Mouse (Mus musculus): ENCODE data around the gene Ncln. TPM values are rescaled to one million over a fixed set of nuclear protein-coding genes. Genes with fewer than 3 reads are reported as not detected.
A peak's percentile ranks its signal among the peaks of the same experiment; 100 is the strongest.

Gene Ncln
- polyA plus RNA-seq, 1 experiment from 2014 or later, result 64.7 TPM

DNA sequence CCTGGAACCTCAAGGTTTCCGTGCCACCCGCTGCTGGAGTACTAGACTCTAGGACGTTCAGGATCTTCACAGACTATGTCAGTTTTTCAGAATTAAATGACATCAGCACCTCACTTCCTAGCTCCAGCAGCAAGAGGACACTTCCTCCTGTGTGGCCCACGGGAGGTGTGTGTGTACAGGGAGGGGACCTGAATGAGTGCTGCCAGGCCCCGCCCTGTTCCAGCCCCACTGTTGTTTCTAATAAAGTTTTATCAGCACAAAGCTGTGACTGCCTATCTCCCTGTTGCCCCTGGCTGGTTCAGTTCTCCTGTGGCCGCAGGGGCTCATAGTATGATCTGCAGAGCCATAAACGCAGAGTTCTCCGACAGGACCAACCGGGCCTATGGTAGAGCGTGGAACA, 21.7 kb downstream of the Ncln start:
- 80% methylated on average over 10 of the region's 10 CpGs for WGBS
- no peak overlapping the region for H3K27ac ChIP-seq (replicated peaks; ENCODE audit: low read depth, low read length)
- no peak for ATAC-seq (ENCODE audit: low read depth)

DNA sequence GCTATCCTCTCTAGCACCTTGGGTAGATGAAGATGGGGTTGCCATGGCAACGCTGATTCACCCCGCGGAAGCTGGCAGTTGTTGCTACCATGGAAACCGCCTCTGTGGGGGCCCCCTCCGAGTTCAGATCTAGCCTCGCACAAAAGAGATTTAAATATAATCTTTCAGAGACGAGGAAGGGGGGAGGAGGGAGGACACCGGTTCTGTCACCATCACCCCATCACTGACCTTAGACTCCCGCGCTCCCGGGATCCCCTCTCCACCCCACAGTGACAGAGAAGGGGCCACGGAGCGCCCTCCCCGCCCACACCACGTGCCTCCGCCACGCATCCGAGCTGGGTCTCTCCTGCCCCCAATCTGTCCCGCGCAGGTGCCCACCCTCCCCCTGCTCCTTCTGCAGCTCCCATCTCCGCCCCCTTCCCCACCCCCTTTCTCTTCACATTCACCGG, 23.2 kb downstream of the Ncln start:
- Histone ChIP-seq H3K27ac (replicated peaks; ENCODE audit: low read depth, low read length) (no peak overlapping the region), H3K4me1 (ENCODE audit: control insufficient read depth, insufficient read depth, low read length) (no peaks in the 10 kb centered on the region), H3K9ac (ENCODE audit: low read depth, low read length) (no peak overlapping the region), H3K36me3 (ENCODE audit: control insufficient read depth, insufficient read depth, low read length) (no peaks in the 10 kb centered on the region), H3K4me2 (ENCODE audit: low read depth, low read length) (peak overlapping the region; percentile 26; the same call in 1 of the 2 replicates), H3K4me3 (ENCODE audit: low read depth, low read length) (0 out of 2 replicates have a peak overlapping the region, but pooled peaks have one; percentile 8), H3K9me3 (ENCODE audit: control insufficient read depth, low read length) (no peaks in the 10 kb centered on the region), H3K27me3 (replicated peaks; ENCODE audit: control insufficient read depth, insufficient read depth, low read length) (peaks cover 39% of the 10 kb centered on the region)
- under 1% methylated on average over 16 of the region's 22 CpGs for WGBS
- peak; percentile 70 for DNase-seq (ENCODE audit: low spot score)
- ATAC-seq (ENCODE audit: low read depth), result peak; percentile 50; the same call in 1 of the 2 replicates

More for the DNA sequence above, 21.7 kb downstream of the Ncln start:
- H3K9ac ChIP-seq (ENCODE audit: low read depth, low read length), result no peak overlapping the region
- H3K4me2 ChIP-seq (ENCODE audit: low read depth, low read length), result no peak overlapping the region
- no peak for DNase-seq (ENCODE audit: low spot score)
- no peaks in the 10 kb centered on the region for H3K36me3 ChIP-seq (ENCODE audit: control insufficient read depth, insufficient read depth, low read length)
- no peaks in the 10 kb centered on the region for H3K9me3 ChIP-seq (ENCODE audit: control insufficient read depth, low read length)
- H3K4me1 ChIP-seq (ENCODE audit: control insufficient read depth, insufficient read depth, low read length), result no peaks in the 10 kb centered on the region
- no peak overlapping the region for H3K4me3 ChIP-seq (ENCODE audit: low read depth, low read length)
- peaks cover 39% of the 10 kb centered on the region for H3K27me3 ChIP-seq (replicated peaks; ENCODE audit: control insufficient read depth, insufficient read depth, low read length)

DNA sequence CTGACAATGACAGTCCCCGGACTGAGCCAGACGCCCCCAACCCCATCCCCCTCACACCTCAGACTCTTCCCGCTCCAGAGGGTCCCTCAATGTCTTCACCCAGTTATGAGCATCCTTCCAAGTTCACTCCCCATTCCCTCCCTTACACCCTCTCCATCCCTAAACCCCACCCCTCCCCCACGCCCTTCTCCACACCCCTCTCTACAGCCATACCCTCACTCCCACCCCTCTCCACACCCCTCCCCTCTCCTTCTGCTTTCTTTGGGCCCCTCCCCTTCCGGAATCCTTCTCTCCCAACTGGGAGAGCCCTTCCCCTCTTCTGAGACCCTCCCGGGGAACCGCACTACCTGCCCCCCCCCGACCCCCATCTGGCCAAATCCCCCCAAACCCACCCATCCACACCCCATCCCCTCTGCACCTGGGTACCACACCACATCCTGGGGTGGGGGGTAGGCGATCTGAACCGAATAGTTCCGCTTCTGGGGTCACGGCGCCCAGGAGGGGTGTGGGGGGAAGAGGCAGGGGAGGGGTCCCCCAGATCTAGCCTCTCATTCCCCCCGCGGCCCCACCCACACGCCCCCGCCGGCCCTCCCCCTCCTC, 23.7 kb downstream of the Ncln start:
- peak overlapping the region; percentile 26; the same call in 1 of the 2 replicates for H3K4me2 ChIP-seq (ENCODE audit: low read depth, low read length)
- no peak for ATAC-seq (ENCODE audit: low read depth)
- WGBS, result 6% methylated on average over 17 of the region's 18 CpGs
- H3K4me1 ChIP-seq (ENCODE audit: control insufficient read depth, insufficient read depth, low read length), result no peaks in the 10 kb centered on the region
- H3K27me3 ChIP-seq (replicated peaks; ENCODE audit: control insufficient read depth, insufficient read depth, low read length), result peaks cover 44% of the 10 kb centered on the region
- no peak for DNase-seq (ENCODE audit: low spot score)
- no peak overlapping the region for H3K9ac ChIP-seq (ENCODE audit: low read depth, low read length)
- no peaks in the 10 kb centered on the region for H3K9me3 ChIP-seq (ENCODE audit: control insufficient read depth, low read length)
- no peak overlapping the region for H3K4me3 ChIP-seq (ENCODE audit: low read depth, low read length)
- H3K27ac ChIP-seq (replicated peaks; ENCODE audit: low read depth, low read length), result no peak overlapping the region
- no peaks in the 10 kb centered on the region for H3K36me3 ChIP-seq (ENCODE audit: control insufficient read depth, insufficient read depth, low read length)

DNA sequence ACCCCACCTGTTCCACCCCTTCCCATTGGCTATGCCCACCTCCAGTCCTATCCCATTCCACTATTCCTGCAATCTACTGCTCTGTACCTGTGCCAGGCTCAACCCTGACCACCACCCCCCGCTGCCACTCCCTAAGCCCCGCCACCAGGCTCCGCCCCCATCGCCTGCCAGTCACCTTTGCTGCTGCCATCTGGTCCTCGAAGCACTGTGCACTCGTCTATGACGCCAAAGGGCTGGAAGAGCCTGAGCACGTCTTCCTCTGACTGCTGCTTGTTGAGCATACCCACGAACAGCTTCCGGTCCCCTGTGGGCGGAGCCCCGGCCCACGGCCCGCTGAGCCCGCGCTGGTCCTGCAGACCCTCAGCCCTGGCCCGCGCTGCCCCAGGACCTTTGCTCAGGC, 25.7 kb downstream of the Ncln start:
- no peak overlapping the region for H3K27ac ChIP-seq (replicated peaks; ENCODE audit: low read depth, low read length)
- no peak for DNase-seq (ENCODE audit: low spot score)
- peaks cover 55% of the 10 kb centered on the region for H3K27me3 ChIP-seq (replicated peaks; ENCODE audit: control insufficient read depth, insufficient read depth, low read length)
- 63% methylated on average over 18 of the region's 18 CpGs for WGBS
- no peak overlapping the region for H3K4me3 ChIP-seq (ENCODE audit: low read depth, low read length)
- no peak for ATAC-seq (ENCODE audit: low read depth)
- H3K9ac ChIP-seq (ENCODE audit: low read depth, low read length), result no peak overlapping the region
- H3K4me1 ChIP-seq (ENCODE audit: control insufficient read depth, insufficient read depth, low read length), result no peaks in the 10 kb centered on the region
- no peaks in the 10 kb centered on the region for H3K9me3 ChIP-seq (ENCODE audit: control insufficient read depth, low read length)
- no peak overlapping the region for H3K4me2 ChIP-seq (ENCODE audit: low read depth, low read length)
- no peaks in the 10 kb centered on the region for H3K36me3 ChIP-seq (ENCODE audit: control insufficient read depth, insufficient read depth, low read length)

DNA sequence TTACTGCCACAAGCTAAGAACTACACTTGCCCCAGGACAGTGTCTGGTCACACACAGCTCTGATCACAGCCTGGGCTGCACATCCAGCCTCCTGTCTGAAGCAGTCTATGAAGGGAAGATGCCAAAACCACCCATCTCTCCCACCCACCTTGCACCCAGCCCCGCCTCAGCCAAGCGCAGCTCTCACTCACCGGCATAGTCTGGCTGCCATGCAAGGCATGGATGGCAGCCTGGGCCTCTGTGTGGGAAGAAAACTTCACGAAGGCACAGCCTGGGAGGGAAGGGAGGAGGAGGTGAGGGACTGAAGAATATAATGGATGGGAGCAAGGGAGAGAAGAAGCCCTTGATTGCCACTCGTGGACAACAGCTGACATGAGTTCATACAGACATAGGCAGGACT, 26.9 kb downstream of the Ncln start:
- DNase-seq (ENCODE audit: low spot score), result no peak
- no peak overlapping the region for H3K4me2 ChIP-seq (ENCODE audit: low read depth, low read length)
- H3K36me3 ChIP-seq (ENCODE audit: control insufficient read depth, insufficient read depth, low read length), result no peaks in the 10 kb centered on the region
- H3K27me3 ChIP-seq (replicated peaks; ENCODE audit: control insufficient read depth, insufficient read depth, low read length), result peaks cover 56% of the 10 kb centered on the region
- no peak overlapping the region for H3K27ac ChIP-seq (replicated peaks; ENCODE audit: low read depth, low read length)
- H3K9ac ChIP-seq (ENCODE audit: low read depth, low read length), result no peak overlapping the region
- WGBS, result 79% methylated on average over 5 of the region's 5 CpGs
- H3K4me3 ChIP-seq (ENCODE audit: low read depth, low read length), result no peak overlapping the region
- H3K9me3 ChIP-seq (ENCODE audit: control insufficient read depth, low read length), result no peaks in the 10 kb centered on the region
- H3K4me1 ChIP-seq (ENCODE audit: control insufficient read depth, insufficient read depth, low read length), result 0 out of 2 replicates have a peak, but pooled peaks cover 5% of the 10 kb centered on the region
- no peak for ATAC-seq (ENCODE audit: low read depth)

DNA sequence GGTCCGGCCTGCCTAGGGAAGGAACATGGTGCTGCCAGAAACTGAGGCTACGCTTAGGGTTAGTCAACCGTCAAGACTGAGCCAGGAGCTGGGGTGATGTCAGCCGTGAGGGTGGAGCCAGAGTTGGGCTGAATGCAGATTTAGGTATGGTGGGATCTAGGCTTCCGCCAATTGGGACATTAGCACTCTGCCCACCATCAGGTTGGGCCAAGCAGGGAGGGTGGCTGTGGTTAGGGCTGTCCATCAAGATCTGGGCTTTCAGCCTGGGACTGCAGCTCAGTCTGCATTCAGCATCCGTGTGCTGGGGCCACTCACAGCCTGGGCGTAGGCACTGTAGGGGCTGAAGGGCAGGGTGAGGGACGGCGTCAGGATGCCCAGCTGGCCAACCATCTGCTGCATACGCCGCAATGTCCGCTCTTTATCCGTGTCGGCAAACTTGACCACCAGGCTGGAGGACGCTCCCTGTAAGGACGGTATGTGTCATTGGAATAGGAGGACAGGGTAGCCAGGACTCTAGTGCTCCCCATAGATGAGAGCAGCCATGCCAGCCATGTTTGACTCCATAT, 28.4 kb downstream of the Ncln start:
- 0 out of 2 replicates have a peak, but pooled peaks cover 5% of the 10 kb centered on the region for H3K4me1 ChIP-seq (ENCODE audit: control insufficient read depth, insufficient read depth, low read length)
- no peaks in the 10 kb centered on the region for H3K9me3 ChIP-seq (ENCODE audit: control insufficient read depth, low read length)
- peaks cover 57% of the 10 kb centered on the region for H3K27me3 ChIP-seq (replicated peaks; ENCODE audit: control insufficient read depth, insufficient read depth, low read length)
- H3K4me2 ChIP-seq (ENCODE audit: low read depth, low read length), result no peak overlapping the region
- H3K4me3 ChIP-seq (ENCODE audit: low read depth, low read length), result no peak overlapping the region
- H3K27ac ChIP-seq (replicated peaks; ENCODE audit: low read depth, low read length), result no peak overlapping the region
- no peak for DNase-seq (ENCODE audit: low spot score)
- WGBS, result 78% methylated on average over 16 of the region's 16 CpGs
- H3K9ac ChIP-seq (ENCODE audit: low read depth, low read length), result no peak overlapping the region
- ATAC-seq (ENCODE audit: low read depth), result no peak
- H3K36me3 ChIP-seq (ENCODE audit: control insufficient read depth, insufficient read depth, low read length), result no peaks in the 10 kb centered on the region

DNA sequence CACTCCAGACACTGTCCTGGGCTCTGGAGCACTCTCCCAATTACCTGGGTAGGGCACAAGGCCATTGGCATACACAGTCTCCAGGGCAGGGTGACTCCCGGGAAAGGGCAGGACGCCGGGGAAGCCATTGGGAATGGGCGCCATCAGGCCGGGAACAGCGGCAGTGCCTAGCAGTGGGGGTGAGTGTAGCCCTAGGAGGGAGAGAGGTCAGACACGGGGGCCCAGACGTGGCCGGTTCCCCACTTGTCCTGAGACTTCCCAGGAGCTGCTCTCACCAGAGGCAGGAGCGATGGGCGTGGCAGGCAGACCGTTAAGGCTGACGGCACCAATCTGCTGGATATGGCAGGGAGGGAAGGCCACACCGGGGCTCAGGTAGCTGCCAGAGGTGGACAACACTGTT, 29.3 kb downstream of the Ncln start:
- Histone ChIP-seq H3K4me1 (ENCODE audit: control insufficient read depth, insufficient read depth, low read length) (0 out of 2 replicates have a peak, but pooled peaks cover 5% of the 10 kb centered on the region), H3K9me3 (ENCODE audit: control insufficient read depth, low read length) (no peaks in the 10 kb centered on the region), H3K27me3 (replicated peaks; ENCODE audit: control insufficient read depth, insufficient read depth, low read length) (peaks cover 62% of the 10 kb centered on the region), H3K4me2 (ENCODE audit: low read depth, low read length) (no peak overlapping the region), H3K27ac (replicated peaks; ENCODE audit: low read depth, low read length) (no peak overlapping the region), H3K36me3 (ENCODE audit: control insufficient read depth, insufficient read depth, low read length) (no peaks in the 10 kb centered on the region), H3K4me3 (ENCODE audit: low read depth, low read length) (no peak overlapping the region), H3K9ac (ENCODE audit: low read depth, low read length) (no peak overlapping the region)
- DNase-seq (ENCODE audit: low spot score), result no peak
- no peak for ATAC-seq (ENCODE audit: low read depth)
- 68% methylated on average over 14 of the region's 14 CpGs for WGBS

DNA sequence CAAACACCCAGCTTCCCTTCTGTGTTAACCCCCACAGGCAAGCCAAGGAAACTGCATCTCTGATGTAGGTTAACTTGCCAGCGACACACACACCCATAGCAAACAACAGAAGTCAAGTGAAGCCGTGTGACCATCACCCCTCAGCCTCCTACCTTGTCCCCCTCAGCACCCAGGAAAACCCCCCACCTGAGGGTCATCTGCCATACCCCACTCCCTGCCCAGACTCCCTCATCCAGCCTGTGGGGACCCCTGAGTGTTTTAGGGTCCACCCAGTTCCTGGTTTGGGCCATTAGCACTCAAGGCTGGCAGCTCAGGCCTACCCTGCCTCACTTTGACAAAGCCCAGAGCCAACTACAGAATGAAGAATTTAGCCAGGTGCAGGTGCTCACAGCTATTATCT, 30.1 kb downstream of the Ncln start:
- ATAC-seq (ENCODE audit: low read depth) (no peak), DNase-seq (ENCODE audit: low spot score) (no peak)
- Histone ChIP-seq H3K9ac (ENCODE audit: low read depth, low read length) (no peak overlapping the region), H3K4me3 (ENCODE audit: low read depth, low read length) (no peak overlapping the region), H3K4me1 (ENCODE audit: control insufficient read depth, insufficient read depth, low read length) (0 out of 2 replicates have a peak, but pooled peaks cover 5% of the 10 kb centered on the region), H3K36me3 (ENCODE audit: control insufficient read depth, insufficient read depth, low read length) (no peaks in the 10 kb centered on the region), H3K27me3 (replicated peaks; ENCODE audit: control insufficient read depth, insufficient read depth, low read length) (peaks cover 64% of the 10 kb centered on the region), H3K27ac (replicated peaks; ENCODE audit: low read depth, low read length) (no peak overlapping the region), H3K9me3 (ENCODE audit: control insufficient read depth, low read length) (no peaks in the 10 kb centered on the region), H3K4me2 (ENCODE audit: low read depth, low read length) (no peak overlapping the region)
- 56% methylated on average over 2 of the region's 2 CpGs for WGBS

DNA sequence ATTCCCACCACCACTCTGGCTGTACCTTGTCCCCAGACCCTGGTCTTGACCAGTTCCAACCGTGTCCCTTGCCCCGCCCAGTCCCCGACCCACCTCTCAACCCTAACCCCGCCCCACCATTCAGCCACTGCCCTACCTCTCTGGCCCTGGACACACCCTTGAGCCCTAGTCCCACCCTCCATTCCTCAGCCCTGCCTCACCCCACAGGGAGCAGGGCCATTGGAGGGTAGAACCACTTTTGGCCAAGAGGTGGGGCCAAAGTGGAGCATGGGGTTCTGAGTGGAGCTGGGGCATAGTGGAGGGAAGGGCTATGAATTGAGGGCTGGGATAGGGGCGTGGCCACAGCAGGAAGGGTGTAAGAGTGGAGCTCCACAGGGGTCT, 30.9 kb downstream of the Ncln start:
- no peak for DNase-seq (ENCODE audit: low spot score)
- H3K27me3 ChIP-seq (replicated peaks; ENCODE audit: control insufficient read depth, insufficient read depth, low read length), result peaks cover 67% of the 10 kb centered on the region
- no peaks in the 10 kb centered on the region for H3K9me3 ChIP-seq (ENCODE audit: control insufficient read depth, low read length)
- no peak overlapping the region for H3K4me2 ChIP-seq (ENCODE audit: low read depth, low read length)
- no peak for ATAC-seq (ENCODE audit: low read depth)
- H3K36me3 ChIP-seq (ENCODE audit: control insufficient read depth, insufficient read depth, low read length), result no peaks in the 10 kb centered on the region
- WGBS, result 3% methylated on average over 5 of the region's 5 CpGs
- no peak overlapping the region for H3K9ac ChIP-seq (ENCODE audit: low read depth, low read length)
- 0 out of 2 replicates have a peak, but pooled peaks cover 5% of the 10 kb centered on the region for H3K4me1 ChIP-seq (ENCODE audit: control insufficient read depth, insufficient read depth, low read length)
- H3K4me3 ChIP-seq (ENCODE audit: low read depth, low read length), result no peak overlapping the region
- no peak overlapping the region for H3K27ac ChIP-seq (replicated peaks; ENCODE audit: low read depth, low read length)

Measured in embryonic facial prominence, embryonic 14.5 days (tissue).